Mouse (Mus musculus) heart, embryonic 11.5 days (tissue): ENCODE data around the gene Olfr945. TPM values are rescaled to one million over a fixed set of nuclear protein-coding genes. Genes with fewer than 3 reads are reported as not detected.

ENCODE experiments used
- ATAC-seq: fragments of 200-750 bp; cut with Nextera tagmentation; replicated peaks from 2 replicates; pipeline ENCODE4 v1.8.0; 2017; ENCODE audit warnings: moderate library complexity; ENCODE audit not compliant: insufficient number of reproducible peaks, low FRiP score, low TSS enrichment
- H3K27ac ChIP-seq: fragments of 300-500 bp; sonication (generic); 2 replicates; pipeline ENCODE4 v1.5.1; 2014; ENCODE audit warnings: mild to moderate bottlenecking, low read depth, low read length
- H3K27me3 ChIP-seq: fragments of 300-500 bp; sonication (generic); 2 replicates; pipeline ENCODE4 v1.6.1; 2014; ENCODE audit warnings: mild to moderate bottlenecking, low read length, mixed read lengths; ENCODE audit not compliant: control insufficient read depth, insufficient read depth
- H3K36me3 ChIP-seq: fragments of 300-500 bp; sonication (generic); 2 replicates; pipeline ENCODE4 v1.6.1; 2014; ENCODE audit warnings: mild to moderate bottlenecking, low read length, moderate library complexity, mixed read lengths; ENCODE audit not compliant: control insufficient read depth, insufficient read depth
- H3K4me1 ChIP-seq: fragments of 300-500 bp; sonication (generic); 2 replicates; pipeline ENCODE4 v1.6.1; 2014; ENCODE audit warnings: low read length; ENCODE audit not compliant: control insufficient read depth, insufficient read depth
- H3K4me2 ChIP-seq: fragments of 300-500 bp; sonication (generic); 2 replicates; pipeline ENCODE4 v1.6.1; 2014; ENCODE audit warnings: mild to moderate bottlenecking, moderate library complexity
- H3K4me3 ChIP-seq: fragments of 300-500 bp; sonication (generic); 2 replicates; pipeline ENCODE4 v1.5.1; 2014; ENCODE audit warnings: low read depth, low read length
- H3K9ac ChIP-seq: fragments of 300-500 bp; sonication (generic); 2 replicates; pipeline ENCODE4 v1.6.1; 2014; ENCODE audit warnings: mild to moderate bottlenecking, low read depth, low read length, moderate library complexity
- H3K9me3 ChIP-seq: fragments of 300-500 bp; sonication (generic); replicated peaks from 2 replicates; pipeline ENCODE4 v1.6.1; 2016; ENCODE audit warnings: low read length; ENCODE audit not compliant: control insufficient read depth
- WGBS: fragments of 180-500 bp; shearing (Covaris S2); extraction: QIAGEN DNeasy Blood & Tissue Kit; methylation state at CpG from one replicate; pipeline ENCODE4 v1.1.7; 2014; ENCODE audit not compliant: insufficient replicate concordance; 5-methylcytosine and 5-hydroxymethylcytosine counted together
- polyA plus RNA-seq: library from polyadenylated mRNA; unstranded; fragments of >200 nt; fragmentation: Nextera tagmentation; extraction: Ambion mirVana; gene quantifications from 2 replicates; pipeline ENCODE4 v1.2.1, GENCODE M21; 2014

Olfr945 gene
- not detected in 2 replicates for polyA plus RNA-seq

GRCm38 (mm10) chr9:39276718-39277117 lies at the start of gene Olfr945:
Gene Olfr945, minus strand, starts transcription at chr9:39276818.
- Histone ChIP-seq H3K4me1 (no peaks in the 10 kb centered on the region), H3K9me3 (no peaks in the 10 kb centered on the region), H3K4me2 (no peak within 1 kb of the TSS), H3K4me3 (no peak within 1 kb of the TSS), H3K27me3 (no peaks in the 10 kb centered on the region), H3K36me3 (no peaks in the 10 kb centered on the region), H3K27ac (no peak within 1 kb of the TSS), H3K9ac (no peak within 1 kb of the TSS)
- 75% methylated on average over 3 of the region's 3 CpGs for WGBS
- no peak for ATAC-seq

GRCm38 (mm10) chr9:39325945-39326344 lies 49.3 kb upstream of the Olfr945 start, which contains the start of gene Olfr948:
Gene Olfr948, minus strand, starts transcription at chr9:39326045.
- no peak within 1 kb of the TSS for H3K4me3 ChIP-seq
- no peaks in the 10 kb centered on the region for H3K4me1 ChIP-seq
- no peaks in the 10 kb centered on the region for H3K27me3 ChIP-seq
- no peaks in the 10 kb centered on the region for H3K36me3 ChIP-seq
- no peaks in the 10 kb centered on the region for H3K9me3 ChIP-seq
- no peak within 1 kb of the TSS for H3K27ac ChIP-seq
- no peak for ATAC-seq
- H3K9ac ChIP-seq, result no peak within 1 kb of the TSS
- no peak within 1 kb of the TSS for H3K4me2 ChIP-seq

- H3K4me3 ChIP-seq, result no peak overlapping the region
- no peak overlapping the region for H3K27ac ChIP-seq
- no peak for ATAC-seq
- no peak overlapping the region for H3K4me2 ChIP-seq
- WGBS, result 71% methylated on average over 2 of the region's 2 CpGs
- H3K4me1 ChIP-seq, result no peaks in the 10 kb centered on the region
- H3K27me3 ChIP-seq, result no peaks in the 10 kb centered on the region
- no peak overlapping the region for H3K9ac ChIP-seq
- H3K9me3 ChIP-seq, result no peaks in the 10 kb centered on the region; the same call in 1 of the 2 replicates
- H3K36me3 ChIP-seq, result no peaks in the 10 kb centered on the region
Measured at GRCm38 (mm10) chr9:39287136-39287535, 10.5 kb upstream of the Olfr945 start.

- WGBS, result 87% methylated on average over 1 of the region's 1 CpGs
- Histone ChIP-seq H3K27ac (no peak within 1 kb of the TSS), H3K4me3 (no peak within 1 kb of the TSS), H3K36me3 (no peaks in the 10 kb centered on the region), H3K9me3 (no peaks in the 10 kb centered on the region), H3K4me1 (no peaks in the 10 kb centered on the region), H3K27me3 (no peaks in the 10 kb centered on the region), H3K9ac (no peak within 1 kb of the TSS), H3K4me2 (no peak within 1 kb of the TSS)
- no peak for ATAC-seq
Measured at GRCm38 (mm10) chr9:39249894-39250293, 26.7 kb downstream of the Olfr945 start, which contains the start of gene Olfr1537. Gene Olfr1537, minus strand, starts transcription at chr9:39249994.

Other genes starting within 250 kb of the Olfr945 start
- gene Olfr937, start 211.9 kb downstream of the Olfr945 start, polyA plus RNA-seq, result not detected in 2 replicates
- not detected in 2 replicates for gene Olfr938, start 197.9 kb downstream of the Olfr945 start, polyA plus RNA-seq
- gene Olfr27, start 148.7 kb downstream of the Olfr945 start, polyA plus RNA-seq, result not detected in 2 replicates
- not detected in 2 replicates for gene Olfr943, start 110.5 kb downstream of the Olfr945 start, polyA plus RNA-seq
- gene Olfr944, start 74.9 kb downstream of the Olfr945 start, polyA plus RNA-seq, result not detected in 2 replicates
- not detected in 2 replicates for gene Olfr1537, start 26.8 kb downstream of the Olfr945 start, polyA plus RNA-seq
- gene Olfr948, start 49.2 kb upstream of the Olfr945 start, polyA plus RNA-seq, result not detected in 2 replicates
- gene Olfr951, start 110.6 kb upstream of the Olfr945 start, polyA plus RNA-seq, result not detected in 2 replicates
- gene Olfr952, start 150.3 kb upstream of the Olfr945 start, polyA plus RNA-seq, result not detected in 2 replicates
- not detected in 2 replicates for gene Olfr954, start 179.9 kb upstream of the Olfr945 start, polyA plus RNA-seq
- not detected in 2 replicates for gene Olfr955, start 195.1 kb upstream of the Olfr945 start, polyA plus RNA-seq
- not detected in 2 replicates for gene Olfr44, start 217.2 kb upstream of the Olfr945 start, polyA plus RNA-seq
- gene Olfr957, start 239.0 kb upstream of the Olfr945 start, polyA plus RNA-seq, result not detected in 2 replicates